Mouse (Mus musculus) heart, postnatal 0 days (tissue): ENCODE data around the gene Chd9.

ENCODE experiments used
- CTCF ChIP-seq: IDR thresholded peaks from 2 replicates; pipeline ENCODE4 v1.5.1; 2016; ENCODE audit warnings: antibody characterized with exemption, control low read depth, low read depth
- EP300 ChIP-seq: IDR thresholded peaks from 2 replicates; pipeline ENCODE4 v1.6.1; 2016; ENCODE audit warnings: antibody characterized with exemption, low read depth

DNA sequence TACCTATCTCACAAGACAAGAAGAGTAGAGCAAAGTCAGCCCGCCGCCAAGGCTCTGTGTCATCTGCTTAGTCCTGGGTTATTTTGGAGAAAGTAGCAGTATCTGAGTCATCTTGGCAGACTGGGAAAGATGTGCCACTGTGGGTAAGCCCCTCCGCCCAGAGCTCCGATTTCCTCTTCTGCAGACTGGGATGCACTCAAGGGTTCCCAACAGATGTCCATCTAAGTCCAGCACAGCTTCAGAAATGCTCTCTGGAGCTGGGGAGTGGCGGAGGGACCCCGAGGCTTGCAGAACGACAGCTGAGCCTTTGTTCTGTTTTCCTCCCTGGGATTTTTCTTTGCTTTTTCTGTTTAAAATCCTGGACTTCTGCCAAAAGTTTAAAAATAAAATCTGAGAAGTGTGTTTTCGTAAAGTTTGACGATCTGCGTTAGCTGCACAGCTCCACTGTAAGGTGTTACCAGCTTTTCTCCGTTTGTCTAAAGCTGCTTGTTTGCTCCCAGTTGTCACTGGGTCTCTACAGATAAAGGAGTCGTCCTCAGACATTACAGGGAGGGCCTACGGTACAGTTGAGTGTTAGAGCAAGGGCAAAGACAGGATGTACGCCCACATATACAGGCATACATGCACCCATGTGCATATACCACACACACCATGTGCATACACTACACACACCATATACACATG lies 66.2 kb downstream of the Chd9 start:
- TF ChIP-seq CTCF (no peak), EP300 (no peak)
